Comparison of ENCODE assay signal across 14 mouse cellular contexts in genomic region chr8:94068793-94069192, GRCm38 (mm10).
"Had no signal": no experiment of that assay in that cellular context is flagged by ENCODE, and none has a peak within 500 bp of the region (broad histone marks: within the 10 kb centered on the region; RNA-seq: fewer than 3 reads in every experiment).

No protein-coding gene starts in this region.

- H3K4me3 ChIP-seq: limb, embryonic 12.5 days; liver, embryonic 13.5 days; lung, embryonic 15.5 days; megakaryocyte, embryonic 14.5 days; midbrain, embryonic 12.5 days had no signal

- H3K9me3 ChIP-seq: limb, embryonic 12.5 days; liver, embryonic 13.5 days; lung, embryonic 15.5 days; megakaryocyte, embryonic 14.5 days; midbrain, embryonic 12.5 days had no signal

- H3K27me3 ChIP-seq: limb, embryonic 12.5 days; liver, embryonic 13.5 days; lung, embryonic 15.5 days; megakaryocyte, embryonic 14.5 days; midbrain, embryonic 12.5 days had no signal

- H3K9ac ChIP-seq: limb, embryonic 12.5 days; liver, embryonic 13.5 days; liver, postnatal 0 days; lung, embryonic 15.5 days; midbrain, embryonic 12.5 days had no signal

- H3K4me2 ChIP-seq: limb, embryonic 12.5 days; liver, embryonic 13.5 days; lung, embryonic 15.5 days; midbrain, embryonic 12.5 days had no signal

- H3K27ac ChIP-seq: limb, embryonic 12.5 days; liver, embryonic 13.5 days; lung, embryonic 15.5 days; macrophage; midbrain, embryonic 12.5 days; stomach, postnatal 0 days had no signal

- H3K4me1 ChIP-seq: limb, embryonic 12.5 days; lung, embryonic 15.5 days had no signal

- DNase-seq: layer of hippocampus, postnatal 36 days; liver; liver, embryonic 13.5 days; liver, postnatal 0 days; lung, postnatal 14 days; right cerebral cortex, adult 18-20 months; right cerebral cortex, postnatal 25 days; thymus, postnatal 4 days had no signal

- ATAC-seq: liver, postnatal 0 days had no signal
